Mouse (Mus musculus) midbrain, embryonic 16.5 days (tissue): ENCODE results near the gene Becn1. TPM values are rescaled to one million over a fixed set of nuclear protein-coding genes. Genes with fewer than 3 reads are reported as not detected.

ENCODE experiments used
- ATAC-seq: fragments of 200-750 bp; cut with Nextera tagmentation; 2 replicates; pipeline ENCODE4 v1.8.0; 2017; ENCODE audit warnings: moderate TSS enrichment
- H3K27ac ChIP-seq: fragments of 300-500 bp; sonication (generic); 2 replicates; pipeline ENCODE4 v1.5.1; 2014; ENCODE audit warnings: mild to moderate bottlenecking, low read length, mixed read lengths
- H3K27me3 ChIP-seq: fragments of 300-500 bp; sonication (generic); 2 replicates; pipeline ENCODE4 v1.6.1; 2014; ENCODE audit warnings: low read depth, low read length, mixed read lengths; ENCODE audit not compliant: control insufficient read depth, insufficient read depth
- H3K36me3 ChIP-seq: fragments of 300-500 bp; sonication (generic); 2 replicates; pipeline ENCODE4 v1.6.1; 2014; ENCODE audit warnings: mild to moderate bottlenecking, low read length, moderate library complexity, mixed read lengths; ENCODE audit not compliant: control insufficient read depth, insufficient read depth
- H3K4me1 ChIP-seq: fragments of 300-500 bp; sonication (generic); 2 replicates; pipeline ENCODE4 v1.6.1; 2014; ENCODE audit warnings: mild to moderate bottlenecking, low read length, mixed read lengths; ENCODE audit not compliant: control insufficient read depth, insufficient read depth
- H3K4me2 ChIP-seq: fragments of 300-500 bp; sonication (generic); 2 replicates; pipeline ENCODE4 v1.6.1; 2014; ENCODE audit warnings: mild to moderate bottlenecking, low read length, mixed read lengths
- H3K4me3 ChIP-seq: fragments of 300-500 bp; sonication (generic); 2 replicates; pipeline ENCODE4 v1.5.1; 2014; ENCODE audit warnings: low read depth, mild to moderate bottlenecking, low read length, moderate library complexity, mixed read lengths
- H3K9ac ChIP-seq: fragments of 300-500 bp; sonication (generic); 2 replicates; pipeline ENCODE4 v1.6.1; 2014; ENCODE audit warnings: low read depth, low read length, mixed read lengths
- H3K9me3 ChIP-seq: fragments of 300-500 bp; sonication (generic); replicated peaks from 2 replicates; pipeline ENCODE4 v1.6.1; 2014; ENCODE audit warnings: mild to moderate bottlenecking, low read length, mixed read lengths; ENCODE audit not compliant: control insufficient read depth, poor library complexity, severe bottlenecking
- WGBS: fragments of 180-500 bp; shearing (Covaris S2); extraction: QIAGEN DNeasy Blood & Tissue Kit; methylation state at CpG from one replicate; pipeline ENCODE4 v1.1.7; 2014; 5-methylcytosine and 5-hydroxymethylcytosine counted together
- polyA plus RNA-seq: library from polyadenylated mRNA; unstranded; fragments of >200 nt; fragmentation: Nextera tagmentation; extraction: Ambion mirVana; gene quantifications from 2 replicates; pipeline ENCODE4 v1.2.1, GENCODE M21; 2015

Becn1 gene
- polyA plus RNA-seq, 1 experiment from 2014 or later, result 159 TPM

DNA sequence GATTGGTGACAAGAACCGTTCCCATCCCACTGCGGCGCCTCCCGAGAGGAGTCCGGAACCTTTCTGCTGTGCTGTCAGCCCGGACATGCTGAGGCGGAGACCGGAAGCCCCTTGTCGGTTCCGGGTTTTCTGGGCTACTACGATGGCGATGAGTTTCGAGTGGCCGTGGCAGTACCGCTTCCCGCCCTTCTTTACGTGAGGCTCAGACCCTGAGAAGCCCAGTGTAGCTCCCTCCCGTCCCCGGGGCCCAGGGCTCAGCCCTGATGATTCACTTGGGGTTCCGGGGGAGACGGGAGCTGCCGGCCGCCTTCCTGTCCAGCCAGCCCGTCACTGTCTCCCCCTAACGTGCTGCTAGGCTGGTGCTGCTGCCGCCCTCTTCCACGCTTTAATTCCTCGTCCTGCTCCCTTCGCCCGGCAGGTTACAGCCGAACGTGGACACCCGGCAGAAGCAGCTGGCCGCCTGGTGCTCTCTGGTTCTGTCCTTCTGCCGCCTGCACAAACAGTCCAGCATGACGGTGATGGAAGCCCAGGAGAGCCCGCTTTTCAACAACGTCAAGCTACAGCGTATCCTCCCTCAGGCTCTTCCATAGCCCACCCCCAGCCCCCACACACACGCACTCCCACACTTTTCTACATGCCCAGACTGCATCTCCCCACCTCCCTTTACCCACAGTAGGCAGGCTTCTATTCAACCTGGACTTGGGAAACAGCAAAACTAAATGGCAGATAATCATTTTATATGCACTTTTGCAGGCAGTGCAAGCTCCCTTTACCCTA is 48.3 kb downstream of the Becn1 start, which contains the start of gene Vps25:
TSS of gene Vps25 (plus strand) at position 95 of the 777 bp plus-strand sequence.
- peaks cover 17% of the 10 kb centered on the region for H3K4me1 ChIP-seq
- H3K27ac ChIP-seq, result peak within 1 kb of the TSS; percentile 91
- H3K27me3 ChIP-seq, result 0 out of 2 replicates have a peak, but pooled peaks cover 2% of the 10 kb centered on the region
- H3K9me3 ChIP-seq, result no peaks in the 10 kb centered on the region
- peak within 1 kb of the TSS; percentile 94 for H3K9ac ChIP-seq
- ATAC-seq, result peak; percentile 91
- H3K4me2 ChIP-seq, result peak within 1 kb of the TSS; percentile 99
- H3K4me3 ChIP-seq, result peak within 1 kb of the TSS; percentile 70
- 2% methylated on average over 39 of the region's 40 CpGs for WGBS
- no peaks in the 10 kb centered on the region for H3K36me3 ChIP-seq

- Histone ChIP-seq H3K4me1 (peaks cover 17% of the 10 kb centered on the region), H3K4me3 (peak overlapping the region; percentile 70), H3K9ac (peak overlapping the region; percentile 94), H3K4me2 (peak overlapping the region; percentile 99), H3K27me3 (peaks cover 4% of the 10 kb centered on the region), H3K36me3 (no peaks in the 10 kb centered on the region), H3K27ac (peak overlapping the region; percentile 91), H3K9me3 (no peaks in the 10 kb centered on the region)
- 10% methylated on average over 7 of the region's 7 CpGs for WGBS
- ATAC-seq, result no peak
These were observed 49.1 kb downstream of the Becn1 start for GRCm38 (mm10) chr11:101252941-101253340.

DNA sequence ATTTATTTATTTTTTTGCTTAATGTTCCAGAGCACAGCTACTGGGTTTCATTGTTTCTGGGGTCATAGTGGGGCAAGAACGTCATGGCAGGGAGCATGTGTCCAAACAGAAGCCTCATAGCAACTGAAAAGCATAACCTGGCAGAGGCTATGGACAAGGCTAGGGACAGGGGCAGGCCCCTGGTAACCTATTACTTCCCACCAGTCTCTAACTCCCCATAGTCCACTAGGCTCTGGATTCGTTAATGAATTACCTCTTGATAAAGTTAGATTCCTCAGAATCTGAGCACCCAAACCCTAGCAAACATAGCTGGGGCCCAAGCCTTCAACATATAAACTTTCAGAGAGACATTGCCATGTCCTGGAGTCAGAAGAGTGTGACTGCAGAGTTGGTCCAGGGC is 51.1 kb downstream of the Becn1 start:
- peaks cover 16% of the 10 kb centered on the region for H3K27me3 ChIP-seq
- no peak overlapping the region for H3K4me2 ChIP-seq
- no peak overlapping the region for H3K9ac ChIP-seq
- H3K4me1 ChIP-seq, result peaks cover 19% of the 10 kb centered on the region
- ATAC-seq, result no peak
- H3K9me3 ChIP-seq, result no peaks in the 10 kb centered on the region
- H3K4me3 ChIP-seq, result no peak overlapping the region
- no peak overlapping the region for H3K27ac ChIP-seq
- WGBS, result 79% methylated on average over 2 of the region's 2 CpGs
- H3K36me3 ChIP-seq, result no peaks in the 10 kb centered on the region

- H3K36me3 ChIP-seq, result no peaks in the 10 kb centered on the region
- H3K4me3 ChIP-seq, result no peak overlapping the region
- ATAC-seq, result no peak
These were observed 53.7 kb downstream of the Becn1 start for GRCm38 (mm10) chr11:101248258-101248994.

GRCm38 (mm10) chr11:101247521-101248030 is 54.5 kb downstream of the Becn1 start:
- Histone ChIP-seq H3K9me3 (no peaks in the 10 kb centered on the region), H3K4me1 (peaks cover 7% of the 10 kb centered on the region), H3K4me2 (peak overlapping the region; percentile 94; the same call in 1 of the 2 replicates), H3K4me3 (peak overlapping the region; percentile 75; the same call in 1 of the 2 replicates), H3K27me3 (peaks cover 26% of the 10 kb centered on the region), H3K36me3 (no peaks in the 10 kb centered on the region), H3K27ac (no peak overlapping the region), H3K9ac (0 out of 2 replicates have a peak overlapping the region, but pooled peaks have one; percentile 14)
- ATAC-seq, result no peak
- 84% methylated on average over 6 of the region's 6 CpGs for WGBS

More at GRCm38 (mm10) chr11:101248258-101248994, 53.7 kb downstream of the Becn1 start:
- Histone ChIP-seq H3K4me2 (no peak overlapping the region), H3K9me3 (no peaks in the 10 kb centered on the region), H3K27ac (no peak overlapping the region), H3K4me1 (peaks cover 14% of the 10 kb centered on the region), H3K27me3 (peaks cover 22% of the 10 kb centered on the region), H3K9ac (no peak overlapping the region)
- WGBS, result 38% methylated on average over 14 of the region's 14 CpGs

DNA sequence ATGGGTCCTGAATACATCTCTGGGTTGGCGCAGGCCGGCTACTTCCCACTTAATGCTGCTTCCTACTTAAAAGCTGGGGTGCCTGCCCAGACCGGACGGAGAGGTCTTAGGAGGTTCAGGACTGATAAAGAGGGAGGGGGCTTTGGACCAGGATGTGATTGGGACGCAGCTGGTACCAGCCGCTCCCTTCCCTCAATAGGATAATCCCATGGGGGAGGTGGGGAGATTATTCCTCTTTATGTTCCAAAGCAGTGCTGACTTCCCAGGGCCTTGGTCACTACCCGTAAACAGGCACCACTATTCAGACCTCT is 55.4 kb downstream of the Becn1 start:
- peak overlapping the region; percentile 89 for H3K9ac ChIP-seq
- H3K4me1 ChIP-seq, result peaks cover 4% of the 10 kb centered on the region
- H3K27me3 ChIP-seq, result peaks cover 26% of the 10 kb centered on the region
- H3K4me2 ChIP-seq, result peak overlapping the region; percentile 94
- peak overlapping the region; percentile 75 for H3K4me3 ChIP-seq
- no peaks in the 10 kb centered on the region for H3K36me3 ChIP-seq
- 2% methylated on average over 7 of the region's 7 CpGs for WGBS
- H3K9me3 ChIP-seq, result no peaks in the 10 kb centered on the region
- no peak for ATAC-seq
- peak overlapping the region; percentile 42; the same call in 1 of the 2 replicates for H3K27ac ChIP-seq

GRCm38 (mm10) chr11:101245855-101246701 is 56.0 kb downstream of the Becn1 start, which contains the start of gene Ramp2:
Gene Ramp2, plus strand, starts transcription at chr11:101246028.
- H3K4me3 ChIP-seq, result peak within 1 kb of the TSS; percentile 75
- peaks cover 4% of the 10 kb centered on the region for H3K4me1 ChIP-seq
- WGBS, result under 1% methylated on average over 54 of the region's 63 CpGs
- peak within 1 kb of the TSS; percentile 89 for H3K9ac ChIP-seq
- peak; percentile 76 for ATAC-seq
- peak within 1 kb of the TSS; percentile 42; the same call in 1 of the 2 replicates for H3K27ac ChIP-seq
- H3K27me3 ChIP-seq, result peaks cover 24% of the 10 kb centered on the region
- no peaks in the 10 kb centered on the region for H3K36me3 ChIP-seq
- peak within 1 kb of the TSS; percentile 94 for H3K4me2 ChIP-seq
- no peaks in the 10 kb centered on the region for H3K9me3 ChIP-seq

DNA sequence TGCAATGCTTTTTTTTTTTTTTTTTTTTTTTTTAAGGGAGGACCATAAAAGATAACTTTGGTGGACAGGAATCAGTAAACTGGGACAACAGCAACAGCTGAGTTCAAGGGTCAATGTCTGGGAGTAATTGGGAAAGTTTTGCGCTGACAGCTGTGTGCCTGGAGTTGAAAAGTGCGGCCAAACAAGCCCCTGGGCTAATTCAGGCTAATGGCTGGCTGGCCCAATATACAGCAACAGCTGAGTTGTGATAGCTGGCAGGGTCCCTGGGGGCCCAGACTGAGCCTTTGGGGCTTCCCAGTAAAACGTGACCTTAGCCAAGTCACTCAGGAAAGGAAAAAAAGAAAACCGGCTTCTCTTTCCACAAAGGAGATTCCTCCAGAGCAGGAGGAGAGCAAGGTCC is 57.0 kb downstream of the Becn1 start:
- Histone ChIP-seq H3K4me2 (no peak overlapping the region), H3K27me3 (peaks cover 24% of the 10 kb centered on the region), H3K4me3 (no peak overlapping the region), H3K36me3 (no peaks in the 10 kb centered on the region), H3K4me1 (peaks cover 4% of the 10 kb centered on the region), H3K9me3 (no peaks in the 10 kb centered on the region), H3K9ac (no peak overlapping the region), H3K27ac (no peak overlapping the region)
- WGBS, result 48% methylated on average over 4 of the region's 4 CpGs
- no peak for ATAC-seq
